Mouse (Mus musculus) kidney, adult 11 months (tissue): ENCODE data around the gene Celf5.

Experiments
- DNase-seq: peaks from one replicate; pipeline ENCODE4 v3.0.0; 2022

Gene Celf5

DNA sequence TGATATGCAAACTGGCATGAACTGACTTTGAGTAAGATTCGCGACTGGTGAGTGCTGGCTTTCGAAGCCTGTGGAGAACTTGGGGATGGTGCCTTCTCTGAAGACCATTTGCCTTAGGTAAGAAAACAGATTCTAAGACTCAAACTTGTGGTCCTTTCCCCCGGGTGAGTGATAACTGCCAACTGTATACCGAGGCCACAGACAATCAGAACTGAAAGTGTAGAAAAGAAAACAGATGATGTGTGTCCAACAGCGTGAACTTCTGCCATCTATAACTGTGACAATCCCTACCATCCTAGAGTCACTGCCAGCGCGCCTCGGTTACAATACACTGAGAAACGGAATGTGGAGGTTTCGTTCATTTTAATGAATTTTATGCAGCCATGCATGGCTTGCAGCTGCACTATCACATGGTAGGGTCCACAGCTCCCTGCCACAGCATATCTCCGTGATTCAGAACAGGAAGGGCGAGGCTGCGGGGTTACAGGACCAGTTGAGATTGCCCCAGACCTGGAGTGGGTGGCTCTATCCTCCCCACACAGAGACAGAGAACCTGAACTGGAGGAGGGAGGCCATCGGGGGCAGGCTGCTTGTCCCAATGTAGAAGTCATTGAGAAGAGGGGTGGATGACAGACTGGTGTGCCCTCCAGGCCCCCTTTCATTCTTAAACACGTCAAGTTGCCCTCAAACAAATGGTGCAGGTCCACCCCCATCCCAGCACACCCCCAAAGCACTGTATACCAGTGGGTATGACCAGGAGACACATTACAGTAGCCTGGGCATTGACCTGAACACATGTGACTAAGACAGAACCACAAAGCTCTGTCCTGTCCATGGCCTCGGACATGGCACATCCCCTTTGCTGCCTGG is 15.1 kb upstream of the Celf5 start:
- no peak for DNase-seq

- no peak for DNase-seq
Observed at GRCm38 (mm10) chr10:81496969-81497368, 14.5 kb upstream of the Celf5 start.

DNA sequence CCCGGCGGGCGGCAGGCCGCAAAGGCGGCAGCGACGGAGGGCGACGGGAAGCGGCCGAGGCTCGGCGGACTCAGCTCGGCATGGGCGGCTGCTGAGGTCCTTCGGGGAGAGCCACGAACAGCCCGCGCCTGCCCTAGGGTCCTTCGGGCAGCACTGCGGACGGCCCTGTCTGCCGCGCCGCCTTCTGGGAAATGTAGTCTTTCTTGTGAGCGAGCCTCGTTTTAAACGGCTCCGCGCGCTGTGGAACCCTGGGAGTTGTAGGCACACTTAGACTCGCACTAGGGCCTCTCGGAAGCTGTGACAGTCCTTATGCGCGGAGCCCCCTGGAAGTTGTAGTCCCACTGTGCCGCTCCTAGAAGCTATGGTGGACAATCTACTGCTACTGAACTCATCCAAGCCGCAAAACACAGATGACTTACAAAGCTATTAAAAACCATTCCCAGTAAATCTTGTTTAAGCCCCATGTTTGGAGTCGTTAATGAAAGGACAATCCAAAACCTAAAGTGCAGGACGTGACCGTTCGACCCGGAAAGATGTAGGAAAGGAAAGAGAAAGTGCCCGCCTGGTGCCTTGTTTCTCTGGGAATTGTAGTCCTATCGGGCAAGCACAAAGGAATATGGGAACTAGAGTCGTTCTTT is 13.9 kb upstream of the Celf5 start, which contains the start of gene Ncln:
Gene Ncln (minus strand): TSS at position 129 of the 638 bp plus-strand sequence.
- DNase-seq = peak; percentile 99

- DNase-seq = no peak
Observed at GRCm38 (mm10) chr10:81495616-81496263, 13.2 kb upstream of the Celf5 start.

DNA sequence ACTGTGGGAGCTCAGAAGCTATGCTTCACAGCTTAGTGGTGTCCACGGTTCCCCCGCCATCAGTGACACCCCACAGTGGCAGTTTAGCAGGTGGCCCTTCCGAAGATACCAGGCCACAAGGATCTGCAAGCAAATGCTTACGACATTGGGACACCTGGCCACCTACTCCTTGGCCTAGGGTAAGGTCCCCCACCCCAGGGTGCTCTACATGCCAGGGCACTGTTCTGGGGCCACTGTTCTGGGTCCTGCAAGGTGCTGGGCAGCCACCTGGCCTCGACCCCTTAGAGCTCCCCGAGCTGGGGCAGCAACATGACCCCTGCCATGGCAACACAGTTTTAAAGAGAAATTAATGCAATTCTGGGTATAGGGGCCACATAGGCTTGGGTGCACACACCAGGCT is 12.6 kb upstream of the Celf5 start:
- no peak for DNase-seq

DNA sequence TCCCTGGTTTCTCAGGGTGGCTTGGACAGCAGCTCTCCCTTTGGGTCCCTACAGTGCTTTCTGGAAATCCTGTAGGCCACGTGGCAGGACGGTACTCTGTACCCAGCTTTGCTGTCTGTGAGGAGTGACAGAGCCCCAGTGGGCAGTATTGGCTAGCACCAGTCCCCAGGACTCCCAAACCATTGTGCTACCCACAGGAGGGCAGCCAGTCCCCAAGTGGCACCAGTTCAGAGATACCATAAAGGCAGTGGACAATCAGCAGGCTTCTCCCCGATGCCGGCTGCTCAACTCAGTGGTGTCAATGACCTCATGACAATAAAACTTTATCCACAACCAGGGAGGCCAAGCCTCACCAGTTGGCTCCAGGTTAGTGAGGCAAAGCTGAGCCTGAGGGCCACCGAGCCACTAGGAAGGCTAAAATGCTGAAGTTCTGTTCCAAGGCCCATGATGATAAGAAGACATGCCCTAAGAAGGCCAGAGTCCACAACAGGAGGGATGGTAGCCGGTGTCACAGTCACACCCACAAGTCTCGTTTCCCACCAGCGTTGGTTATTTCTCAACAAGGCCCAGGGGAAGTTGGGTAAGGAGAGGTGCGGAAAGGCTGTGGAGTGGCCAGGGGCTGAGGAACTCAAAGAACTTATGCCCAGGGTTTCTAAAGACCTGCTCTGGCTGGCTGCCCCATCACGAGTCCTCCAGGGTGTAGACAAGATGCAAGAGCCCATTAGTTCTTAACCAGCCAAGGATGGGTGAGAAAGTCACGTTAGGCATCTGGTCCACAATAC is 11.9 kb upstream of the Celf5 start:
- DNase-seq = no peak

- no peak for DNase-seq
Observed at GRCm38 (mm10) chr10:81493601-81494220, 11.2 kb upstream of the Celf5 start.

DNA sequence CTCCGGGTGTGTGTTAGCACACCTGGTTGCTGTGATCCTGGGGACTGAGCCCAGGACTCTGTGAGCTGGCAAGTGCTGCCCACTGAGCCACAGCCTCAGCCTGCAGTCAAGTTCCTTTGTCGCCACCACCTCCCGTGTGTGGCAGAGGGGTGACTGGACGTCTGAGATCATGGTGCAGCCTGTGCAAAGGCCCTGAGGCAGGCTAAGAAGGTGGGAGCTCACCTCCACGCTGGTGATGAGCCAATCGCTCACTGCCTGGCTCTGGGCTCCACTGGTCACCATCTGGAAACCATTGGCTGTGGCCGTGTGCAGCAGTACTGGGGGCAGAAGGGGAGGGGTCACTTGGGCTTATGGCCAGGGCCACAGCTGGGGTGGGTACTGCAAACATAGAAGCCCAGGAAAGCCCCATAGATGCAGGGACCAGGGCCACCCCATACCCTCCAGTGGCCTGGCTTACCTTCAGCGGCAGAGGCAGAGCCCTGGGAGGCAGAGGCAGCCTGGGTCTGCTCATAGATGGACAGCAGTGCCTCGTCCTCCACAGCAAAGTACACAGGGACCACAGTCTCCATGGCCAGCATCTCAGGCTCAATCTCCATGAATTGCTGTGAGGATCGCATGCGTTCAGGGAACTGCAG is 10.2 kb upstream of the Celf5 start:
- no peak for DNase-seq

DNA sequence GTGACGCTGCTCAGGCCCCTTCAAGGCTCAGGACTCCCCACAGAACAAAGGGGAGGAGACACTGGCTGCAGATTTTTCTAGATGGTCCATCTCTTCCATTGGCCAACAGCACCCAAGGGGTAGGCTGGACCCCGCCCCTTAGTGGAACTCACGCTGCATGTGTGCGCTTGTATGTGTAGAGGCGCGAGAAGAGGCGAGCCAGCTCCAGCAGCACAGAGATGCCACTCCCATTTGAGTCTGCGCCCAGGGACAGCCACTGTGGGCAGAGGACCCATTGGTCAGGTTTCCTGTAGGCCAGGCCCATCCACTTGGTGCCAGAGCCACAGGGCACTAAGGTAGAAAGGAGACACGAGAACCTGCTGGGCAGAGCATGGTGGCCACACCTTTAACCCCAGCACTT is 8.5 kb upstream of the Celf5 start:
- no peak for DNase-seq

GRCm38 (mm10) chr10:81489941-81490340 is 7.4 kb upstream of the Celf5 start:
- DNase-seq = no peak

GRCm38 (mm10) chr10:81488081-81488480 is 5.6 kb upstream of the Celf5 start:
- no peak for DNase-seq

GRCm38 (mm10) chr10:81486496-81486895 is 4.0 kb upstream of the Celf5 start:
- no peak for DNase-seq

DNA sequence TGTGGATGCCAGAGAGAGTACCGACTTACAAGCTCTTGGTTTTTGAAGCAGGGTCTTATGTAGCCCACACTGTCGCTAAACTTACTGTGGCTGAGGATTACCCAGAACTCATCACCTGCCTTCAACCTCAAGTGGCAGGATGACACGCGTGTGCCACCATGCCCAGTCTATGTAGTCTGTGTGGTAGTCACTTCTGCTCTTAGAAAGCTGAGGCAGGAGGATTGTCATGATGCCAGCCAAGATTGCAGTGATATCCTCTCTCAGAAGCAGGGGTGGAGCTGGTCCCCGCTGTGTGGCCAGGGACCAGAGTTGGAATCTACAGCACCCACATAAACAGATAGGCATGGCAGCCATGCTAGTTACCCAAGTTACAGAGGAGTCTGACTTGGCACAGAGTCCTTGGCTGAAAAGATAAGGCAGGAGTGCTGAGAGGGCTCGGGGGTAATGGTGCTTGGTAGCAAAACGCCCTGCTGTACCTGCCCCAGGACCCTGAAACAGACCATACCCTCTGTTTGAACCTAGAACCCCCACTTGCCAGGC is 3.0 kb upstream of the Celf5 start:
- no peak for DNase-seq

GRCm38 (mm10) chr10:81485060-81485449 is 2.5 kb upstream of the Celf5 start:
- DNase-seq = no peak

GRCm38 (mm10) chr10:81484441-81485059 is 2.0 kb upstream of the Celf5 start:
- DNase-seq = no peak

DNA sequence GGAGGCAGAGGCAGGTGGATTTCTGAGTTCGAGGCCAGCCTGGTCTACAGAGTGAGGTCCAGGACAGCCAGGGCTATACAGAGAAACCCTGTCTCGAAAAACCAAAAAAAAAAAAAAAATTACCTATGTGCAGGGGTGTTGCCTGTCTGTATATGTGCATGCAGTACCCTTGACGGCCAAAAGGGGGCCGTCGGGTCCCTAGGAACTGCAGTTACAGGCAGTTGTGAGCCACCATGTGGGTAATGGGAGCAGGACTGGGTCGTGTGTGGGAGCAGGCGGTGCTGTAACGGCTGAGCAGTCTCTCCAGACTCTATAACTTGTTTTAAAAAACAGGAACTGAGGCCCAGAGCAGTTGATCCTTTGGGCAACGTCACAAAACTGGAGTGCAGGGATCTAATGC is 1.5 kb upstream of the Celf5 start:
- DNase-seq = no peak

GRCm38 (mm10) chr10:81481605-81482532 is 640 bp downstream of the Celf5 start:
- no peak for DNase-seq

DNA sequence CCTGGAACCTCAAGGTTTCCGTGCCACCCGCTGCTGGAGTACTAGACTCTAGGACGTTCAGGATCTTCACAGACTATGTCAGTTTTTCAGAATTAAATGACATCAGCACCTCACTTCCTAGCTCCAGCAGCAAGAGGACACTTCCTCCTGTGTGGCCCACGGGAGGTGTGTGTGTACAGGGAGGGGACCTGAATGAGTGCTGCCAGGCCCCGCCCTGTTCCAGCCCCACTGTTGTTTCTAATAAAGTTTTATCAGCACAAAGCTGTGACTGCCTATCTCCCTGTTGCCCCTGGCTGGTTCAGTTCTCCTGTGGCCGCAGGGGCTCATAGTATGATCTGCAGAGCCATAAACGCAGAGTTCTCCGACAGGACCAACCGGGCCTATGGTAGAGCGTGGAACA is 8.0 kb downstream of the Celf5 start:
- DNase-seq = no peak

GRCm38 (mm10) chr10:81473003-81473451 is 9.5 kb downstream of the Celf5 start:
- no peak for DNase-seq

- no peak for DNase-seq
Observed at GRCm38 (mm10) chr10:81472403-81473002, 10.0 kb downstream of the Celf5 start.
